Mouse (Mus musculus) liver, embryonic 12.5 days (tissue): ENCODE measurements around the gene Dnajb12. TPM values are rescaled to one million over a fixed set of nuclear protein-coding genes. Genes with fewer than 3 reads are reported as not detected.
A peak's percentile ranks its signal among the peaks of the same experiment; 100 is the strongest.
"Not testable (repeated sequence)": the region's sequence is repeated elsewhere in the genome, so short reads cannot be mapped to it uniquely, and the experiment has no call there.

ENCODE experiments used
- ATAC-seq: fragments of 200-750 bp; cut with Nextera tagmentation; 2 replicates; pipeline ENCODE4 v1.8.0; 2017; ENCODE audit warnings: moderate number of reproducible peaks, mild to moderate bottlenecking, moderate library complexity
- H3K27ac ChIP-seq: fragments of 300-500 bp; sonication (generic); 2 replicates; pipeline ENCODE4 v1.5.1; 2016; ENCODE audit warnings: mild to moderate bottlenecking
- H3K27me3 ChIP-seq: fragments of 300-500 bp; sonication (generic); replicated peaks from 2 replicates; pipeline ENCODE4 v1.6.1; 2016; ENCODE audit warnings: mild to moderate bottlenecking, moderate library complexity
- H3K36me3 ChIP-seq: fragments of 300-500 bp; sonication (generic); 2 replicates; pipeline ENCODE4 v1.6.1; 2016; ENCODE audit warnings: mild to moderate bottlenecking, moderate library complexity
- H3K4me1 ChIP-seq: fragments of 300-500 bp; sonication (generic); 2 replicates; pipeline ENCODE4 v1.6.1; 2016
- H3K4me2 ChIP-seq: fragments of 300-500 bp; sonication (generic); 2 replicates; pipeline ENCODE4 v1.6.1; 2016; ENCODE audit warnings: mild to moderate bottlenecking, moderate library complexity
- H3K4me3 ChIP-seq: fragments of 300-500 bp; sonication (generic); 2 replicates; pipeline ENCODE4 v1.5.1; 2016; ENCODE audit warnings: mild to moderate bottlenecking, moderate library complexity
- H3K9ac ChIP-seq: fragments of 300-500 bp; sonication (generic); 2 replicates; pipeline ENCODE4 v1.6.1; 2016; ENCODE audit warnings: mild to moderate bottlenecking, moderate library complexity
- H3K9me3 ChIP-seq: fragments of 300-500 bp; sonication (generic); replicated peaks from 2 replicates; pipeline ENCODE4 v1.6.1; 2016; ENCODE audit warnings: mild to moderate bottlenecking, moderate library complexity
- WGBS: fragments of 180-500 bp; shearing (Covaris S2); methylation state at CpG from one replicate; pipeline ENCODE4 v1.1.7; 2016; ENCODE audit not compliant: insufficient replicate concordance; 5-methylcytosine and 5-hydroxymethylcytosine counted together
- polyA plus RNA-seq: library from polyadenylated mRNA; unstranded; fragments of >200 nt; fragmentation: Nextera tagmentation; extraction: Ambion mirVana; gene quantifications from 2 replicates; pipeline ENCODE4 v1.2.1, GENCODE M21; 2016

The Dnajb12 gene
- polyA plus RNA-seq, 1 experiment from 2014 or later = 18.7 TPM

DNA sequence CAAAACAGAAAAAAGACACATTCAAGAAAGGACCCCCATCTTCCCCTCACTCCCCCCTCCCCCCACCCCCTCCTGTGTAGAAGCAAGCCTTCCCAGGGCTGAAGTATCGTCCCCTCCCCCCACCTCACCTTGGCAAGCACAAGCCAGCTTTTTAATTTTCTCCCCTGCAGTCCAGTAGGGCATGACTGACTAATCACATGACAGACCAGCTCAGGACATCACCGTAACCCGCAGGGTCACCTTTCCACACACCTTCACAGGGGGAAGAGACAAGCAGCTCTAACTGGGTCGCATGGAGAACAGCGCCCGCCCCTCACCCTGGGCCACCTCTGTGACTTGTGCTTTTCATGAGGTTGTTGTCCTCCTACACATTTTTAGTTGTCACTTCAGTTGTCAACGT is 30.0 kb upstream of the Dnajb12 start:
- Histone ChIP-seq H3K4me1 (no peaks in the 10 kb centered on the region; the same call in 1 of the 2 replicates), H3K36me3 (no peaks in the 10 kb centered on the region), H3K4me3 (no peak overlapping the region), H3K9ac (no peak overlapping the region), H3K4me2 (no peak overlapping the region), H3K9me3 (no peaks in the 10 kb centered on the region), H3K27me3 (no peaks in the 10 kb centered on the region), H3K27ac (no peak overlapping the region)
- ATAC-seq = no peak
- 84% methylated on average over 7 of the region's 7 CpGs for WGBS

DNA sequence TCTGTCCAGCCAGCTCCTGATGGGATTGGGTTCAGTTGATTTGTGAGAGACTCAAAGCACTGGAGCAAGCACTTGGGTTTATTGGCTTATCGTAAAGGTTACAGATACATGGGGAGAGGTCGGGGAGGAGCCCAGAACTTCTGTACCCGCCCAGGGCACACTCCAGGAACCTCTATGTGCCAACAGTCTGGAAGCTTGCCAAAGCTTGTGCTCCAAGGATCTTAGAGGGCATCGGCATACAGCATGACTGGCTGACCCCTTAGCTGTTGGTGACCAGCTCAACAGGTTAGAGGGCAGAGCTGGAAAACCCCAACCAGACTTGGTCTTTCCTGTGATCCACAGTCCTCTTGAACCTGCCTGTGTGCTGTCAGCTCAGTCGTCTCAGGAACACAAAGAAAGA is 22.2 kb upstream of the Dnajb12 start:
- no peaks in the 10 kb centered on the region for H3K36me3 ChIP-seq
- no peak overlapping the region for H3K9ac ChIP-seq
- no peaks in the 10 kb centered on the region for H3K27me3 ChIP-seq
- no peak overlapping the region for H3K27ac ChIP-seq
- no peak overlapping the region for H3K4me3 ChIP-seq
- no peak for ATAC-seq
- no peak overlapping the region for H3K4me2 ChIP-seq
- peaks cover 6% of the 10 kb centered on the region; the same call in 1 of the 2 replicates for H3K4me1 ChIP-seq
- WGBS = 70% methylated on average over 5 of the region's 5 CpGs
- no peaks in the 10 kb centered on the region for H3K9me3 ChIP-seq

DNA sequence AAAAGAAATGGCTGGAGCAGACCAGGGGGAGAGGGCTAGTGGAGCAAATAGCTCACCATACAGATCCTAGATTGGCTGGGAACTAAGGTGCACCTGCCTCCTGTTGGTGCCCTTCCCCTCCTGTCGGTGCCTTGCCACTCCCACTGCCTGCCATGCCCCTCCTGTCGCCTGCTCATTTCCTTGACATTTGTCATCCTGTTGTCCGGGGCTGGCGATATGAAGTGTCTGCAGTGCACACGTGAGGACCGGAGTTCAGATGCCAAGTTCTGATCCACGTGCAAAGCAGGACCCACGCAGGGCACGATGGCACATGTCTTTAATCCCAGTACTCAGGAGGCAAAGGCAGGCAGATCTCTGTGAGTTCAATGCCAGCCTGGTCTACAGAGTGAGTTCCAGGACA is 18.7 kb upstream of the Dnajb12 start:
- Histone ChIP-seq H3K4me2 (no peak overlapping the region), H3K4me3 (no peak overlapping the region), H3K36me3 (peaks cover 11% of the 10 kb centered on the region), H3K4me1 (peaks cover 24% of the 10 kb centered on the region), H3K9ac (no peak overlapping the region), H3K9me3 (no peaks in the 10 kb centered on the region), H3K27me3 (no peaks in the 10 kb centered on the region), H3K27ac (no peak overlapping the region)
- no peak for ATAC-seq
- WGBS = 70% methylated on average over 9 of the region's 9 CpGs

DNA sequence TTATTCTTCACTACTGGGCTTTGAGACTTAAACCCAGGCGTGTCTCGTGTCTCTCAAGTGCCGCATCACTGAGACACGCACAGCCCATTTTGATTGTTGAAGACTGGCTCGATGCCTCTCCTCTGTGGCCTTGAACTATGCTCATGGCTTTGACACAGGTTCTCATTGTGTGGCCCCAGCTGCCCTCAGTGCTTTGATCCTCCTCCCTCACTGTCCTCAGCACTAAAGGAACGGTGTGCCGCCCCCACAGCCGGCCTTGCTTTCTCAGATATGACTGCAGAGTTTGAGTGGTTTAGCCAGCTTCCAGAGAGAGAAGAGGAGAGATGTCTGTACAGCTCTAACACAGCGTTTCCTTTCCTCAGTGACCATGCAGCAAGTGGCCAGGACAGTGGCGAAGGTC is 18.2 kb upstream of the Dnajb12 start:
- 76% methylated on average over 10 of the region's 10 CpGs for WGBS
- no peak overlapping the region for H3K9ac ChIP-seq
- no peak overlapping the region for H3K27ac ChIP-seq
- H3K4me3 ChIP-seq = no peak overlapping the region
- H3K4me2 ChIP-seq = no peak overlapping the region
- H3K4me1 ChIP-seq = peaks cover 24% of the 10 kb centered on the region
- no peaks in the 10 kb centered on the region for H3K27me3 ChIP-seq
- H3K36me3 ChIP-seq = peaks cover 11% of the 10 kb centered on the region
- no peaks in the 10 kb centered on the region for H3K9me3 ChIP-seq
- ATAC-seq = no peak

DNA sequence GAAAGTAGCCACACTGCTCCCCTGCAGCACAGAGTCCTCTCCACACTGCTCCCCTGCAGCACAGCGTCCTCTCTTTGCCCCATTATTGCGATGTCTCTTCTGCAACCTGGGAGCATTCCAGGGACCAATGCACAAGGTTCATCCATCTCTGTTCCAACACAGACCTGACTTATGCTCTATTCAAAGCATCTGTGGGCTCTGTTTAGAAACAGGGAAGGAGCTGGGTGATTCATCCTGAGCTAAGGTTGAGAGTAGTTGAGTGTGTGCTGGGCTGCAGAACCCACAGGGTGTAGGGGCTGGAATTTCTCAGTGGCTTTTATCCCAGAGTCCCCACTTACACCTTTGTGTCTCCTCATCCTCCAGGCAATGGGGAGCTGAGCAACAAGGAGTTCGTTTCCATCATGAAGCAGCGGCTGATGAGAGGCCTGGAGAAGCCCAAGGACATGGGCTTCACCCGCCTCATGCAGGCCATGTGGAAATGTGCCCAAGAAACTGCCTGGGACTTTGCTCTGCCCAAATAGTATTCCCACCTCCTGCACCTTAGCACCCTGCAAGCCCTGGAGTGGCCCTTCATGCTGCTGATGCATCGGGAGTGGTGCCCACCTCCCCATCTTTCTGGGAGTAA is 16.4 kb upstream of the Dnajb12 start:
- ATAC-seq = no peak
- WGBS = 77% methylated on average over 6 of the region's 6 CpGs
- Histone ChIP-seq H3K36me3 (peaks cover 11% of the 10 kb centered on the region), H3K9ac (no peak overlapping the region), H3K4me3 (no peak overlapping the region), H3K27me3 (no peaks in the 10 kb centered on the region), H3K27ac (no peak overlapping the region), H3K4me2 (no peak overlapping the region), H3K9me3 (no peaks in the 10 kb centered on the region), H3K4me1 (peaks cover 24% of the 10 kb centered on the region)

DNA sequence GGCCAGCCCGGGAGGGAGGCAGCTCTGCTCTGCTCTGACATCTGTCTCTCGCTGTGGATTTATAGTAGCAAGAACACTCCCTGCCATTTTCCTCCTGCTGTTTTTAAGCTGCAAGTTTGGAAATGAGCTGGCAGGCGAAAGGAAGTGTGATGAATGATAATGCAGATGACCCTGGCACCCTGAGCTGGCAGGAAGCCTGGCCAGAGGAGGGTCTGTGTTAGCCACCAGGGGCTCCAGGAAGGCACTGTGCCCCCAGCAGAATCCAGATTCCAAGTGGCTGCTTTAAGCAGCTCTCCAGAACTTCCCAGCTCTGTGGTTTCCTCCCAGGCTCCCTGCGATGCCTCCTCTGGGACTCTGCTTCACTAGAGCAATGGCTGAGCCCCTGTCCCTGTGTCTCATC is 15.7 kb upstream of the Dnajb12 start:
- Histone ChIP-seq H3K4me2 (no peak overlapping the region), H3K27ac (no peak overlapping the region), H3K9ac (no peak overlapping the region), H3K9me3 (no peaks in the 10 kb centered on the region), H3K36me3 (peaks cover 11% of the 10 kb centered on the region), H3K27me3 (no peaks in the 10 kb centered on the region), H3K4me1 (peaks cover 27% of the 10 kb centered on the region), H3K4me3 (no peak overlapping the region)
- no peak for ATAC-seq
- WGBS = 59% methylated on average over 4 of the region's 4 CpGs

DNA sequence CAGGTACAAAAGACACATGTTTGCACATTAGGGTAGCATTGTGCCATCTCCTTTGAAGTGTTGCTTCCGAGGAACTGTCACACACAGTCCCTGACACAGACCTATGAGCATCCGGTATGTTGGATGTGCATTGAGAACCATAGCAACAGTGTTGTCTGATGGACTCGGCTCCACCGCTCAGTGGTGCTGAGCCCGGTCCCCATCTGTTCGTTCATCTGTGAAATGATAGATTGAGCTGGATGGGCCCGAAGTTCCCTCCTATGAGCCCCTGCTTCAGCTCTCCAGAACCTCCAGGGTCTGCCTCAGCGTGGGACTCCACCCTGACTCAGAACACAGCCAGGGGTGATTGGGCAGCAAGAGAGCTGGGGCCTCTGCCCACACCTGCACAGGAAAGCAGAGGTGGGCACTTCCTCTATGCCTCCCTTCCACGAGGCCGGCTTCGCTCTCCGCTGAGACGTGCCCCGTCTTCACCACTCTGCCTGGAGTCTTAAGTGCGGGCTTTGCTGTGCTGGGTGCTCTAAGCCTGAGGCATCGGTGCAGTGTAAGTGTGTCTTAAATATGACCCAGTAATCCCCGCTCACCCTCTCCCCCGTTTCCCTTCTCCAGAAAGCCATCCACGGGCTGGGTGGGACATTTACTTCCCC is 15.0 kb upstream of the Dnajb12 start:
- ATAC-seq = no peak
- H3K9me3 ChIP-seq = no peaks in the 10 kb centered on the region
- H3K4me2 ChIP-seq = no peak overlapping the region
- H3K4me3 ChIP-seq = no peak overlapping the region
- no peaks in the 10 kb centered on the region for H3K27me3 ChIP-seq
- H3K36me3 ChIP-seq = peaks cover 11% of the 10 kb centered on the region
- H3K4me1 ChIP-seq = peaks cover 27% of the 10 kb centered on the region
- WGBS = 84% methylated on average over 19 of the region's 19 CpGs
- H3K9ac ChIP-seq = no peak overlapping the region
- no peak overlapping the region for H3K27ac ChIP-seq

DNA sequence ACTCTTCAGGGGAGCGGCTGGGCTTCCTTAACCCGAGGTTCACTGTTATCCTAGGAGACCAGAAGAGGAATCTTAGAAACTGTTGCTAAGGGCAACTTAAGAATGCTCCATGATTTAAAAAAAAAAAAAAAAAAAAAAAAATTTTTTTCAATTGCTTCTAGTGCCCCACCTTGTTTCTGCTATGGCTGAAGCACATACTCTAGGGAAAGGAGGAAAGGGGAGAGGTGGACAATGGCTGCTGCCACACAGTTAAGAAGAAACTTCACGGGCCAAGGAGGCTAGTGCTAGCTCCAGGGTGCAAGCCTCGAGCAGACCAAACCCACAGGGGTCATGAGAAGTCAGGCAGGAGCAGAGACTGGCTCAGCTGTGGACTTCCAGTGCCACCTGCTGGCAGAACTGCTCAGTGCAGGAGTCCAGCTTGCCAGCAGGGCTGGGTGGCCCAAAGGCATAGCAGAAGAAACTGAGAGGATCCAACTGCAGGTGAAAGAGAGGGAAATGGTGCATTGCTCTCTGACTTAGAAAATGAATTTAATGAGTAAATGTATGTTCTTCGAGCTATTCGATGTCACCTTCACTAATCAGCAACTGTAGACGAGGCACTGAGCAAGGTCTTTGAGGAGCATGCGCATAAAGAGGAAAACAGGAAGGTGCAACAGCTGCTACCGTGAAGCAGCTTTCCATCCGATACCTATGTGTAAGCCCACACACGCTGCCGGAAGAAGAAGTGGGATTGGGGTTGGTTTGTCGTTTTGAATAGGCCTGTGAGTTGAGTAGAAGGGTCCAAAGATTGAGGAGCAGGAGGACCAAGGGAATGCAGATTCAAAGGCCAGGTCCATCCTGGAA is 14.3 kb upstream of the Dnajb12 start:
- 30% methylated on average over 13 of the region's 13 CpGs for WGBS
- H3K4me1 ChIP-seq = peaks cover 29% of the 10 kb centered on the region
- no peak overlapping the region for H3K4me3 ChIP-seq
- H3K9me3 ChIP-seq = no peaks in the 10 kb centered on the region
- peaks cover 11% of the 10 kb centered on the region for H3K36me3 ChIP-seq
- no peak overlapping the region for H3K27ac ChIP-seq
- ATAC-seq = peak; percentile 71
- H3K4me2 ChIP-seq = no peak overlapping the region
- no peak overlapping the region for H3K9ac ChIP-seq
- H3K27me3 ChIP-seq = no peaks in the 10 kb centered on the region

DNA sequence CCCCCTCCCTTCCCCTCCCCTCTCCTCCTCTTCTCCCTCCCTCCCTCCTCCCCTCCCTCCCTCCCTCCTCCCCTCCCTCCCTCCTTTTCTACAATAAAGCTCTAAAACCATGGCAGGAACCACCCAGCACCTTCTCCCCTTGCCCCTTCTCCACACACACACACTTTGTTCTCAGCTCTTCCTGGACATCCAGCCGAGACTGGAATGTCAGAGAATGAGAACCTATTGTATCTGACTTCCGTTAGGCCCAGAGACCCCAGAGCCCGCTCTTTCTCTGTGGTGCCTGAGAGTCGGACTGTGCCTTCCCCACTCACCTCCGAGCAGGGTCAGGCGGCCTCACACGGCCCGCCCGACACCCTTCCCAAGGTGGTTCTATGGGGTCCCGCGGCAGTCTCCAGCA is 11.1 kb upstream of the Dnajb12 start:
- Histone ChIP-seq H3K27ac (no peak overlapping the region), H3K36me3 (peaks cover 9% of the 10 kb centered on the region), H3K4me3 (no peak overlapping the region), H3K9me3 (no peaks in the 10 kb centered on the region), H3K27me3 (no peaks in the 10 kb centered on the region), H3K4me1 (peaks cover 35% of the 10 kb centered on the region), H3K9ac (no peak overlapping the region), H3K4me2 (no peak overlapping the region)
- WGBS = 54% methylated on average over 11 of the region's 11 CpGs
- ATAC-seq = no peak

DNA sequence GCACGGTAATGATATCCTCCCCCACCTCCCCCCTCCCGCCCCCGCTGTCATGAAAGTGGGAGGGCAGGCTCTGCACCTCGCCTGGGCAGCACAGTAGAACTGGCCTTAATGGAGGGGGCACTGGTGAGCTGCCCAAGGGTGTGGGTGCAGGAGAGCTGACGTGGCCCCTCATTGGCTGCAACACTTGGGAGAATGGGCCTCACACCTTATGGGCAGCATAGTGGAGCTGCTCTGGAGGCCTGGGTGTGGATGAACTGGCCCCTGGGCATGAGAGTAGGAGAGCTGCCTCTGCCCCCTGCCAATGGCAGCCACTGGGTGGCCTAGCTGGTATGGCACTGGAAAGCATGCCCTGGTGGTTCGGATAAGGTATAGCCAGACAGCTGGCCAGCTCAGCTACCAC is 9.3 kb upstream of the Dnajb12 start:
- H3K9me3 ChIP-seq = no peaks in the 10 kb centered on the region
- H3K9ac ChIP-seq = no peak overlapping the region; the same call in 1 of the 2 replicates
- H3K4me2 ChIP-seq = no peak overlapping the region
- H3K4me3 ChIP-seq = no peak overlapping the region
- H3K36me3 ChIP-seq = no peaks in the 10 kb centered on the region
- no peak overlapping the region for H3K27ac ChIP-seq
- peaks cover 42% of the 10 kb centered on the region for H3K4me1 ChIP-seq
- H3K27me3 ChIP-seq = no peaks in the 10 kb centered on the region
- 88% methylated on average over 6 of the region's 6 CpGs for WGBS
- no peak for ATAC-seq

DNA sequence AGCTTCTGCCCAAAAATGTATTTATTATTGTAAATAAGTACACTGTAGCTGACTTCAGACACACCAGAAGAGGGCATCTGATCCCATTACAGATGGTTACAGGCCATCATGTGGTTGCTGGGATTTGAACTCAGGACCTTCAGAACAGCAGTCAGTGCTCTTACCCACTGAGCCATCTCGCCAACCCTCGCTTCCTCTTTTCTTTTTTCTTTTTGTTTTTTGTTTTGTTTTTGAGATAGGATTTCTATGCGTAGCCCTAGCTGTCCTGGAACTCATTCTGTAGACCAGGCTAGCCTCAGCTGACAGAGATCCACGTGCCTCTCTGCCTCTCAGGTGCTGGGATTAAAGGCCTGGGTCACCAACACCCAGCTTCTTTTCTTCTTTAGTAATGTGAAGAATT is 6.7 kb upstream of the Dnajb12 start:
- not testable (repeated sequence) for ATAC-seq, H3K36me3 ChIP-seq, H3K27me3 ChIP-seq, H3K4me3 ChIP-seq, H3K9me3 ChIP-seq
- Histone ChIP-seq H3K9ac (peak overlapping the region; percentile 76), H3K4me2 (peak overlapping the region; percentile 76), H3K27ac (peak overlapping the region; percentile 98), H3K4me1 (peaks cover 62% of the 10 kb centered on the region)
- WGBS = 88% methylated on average over 4 of the region's 4 CpGs

DNA sequence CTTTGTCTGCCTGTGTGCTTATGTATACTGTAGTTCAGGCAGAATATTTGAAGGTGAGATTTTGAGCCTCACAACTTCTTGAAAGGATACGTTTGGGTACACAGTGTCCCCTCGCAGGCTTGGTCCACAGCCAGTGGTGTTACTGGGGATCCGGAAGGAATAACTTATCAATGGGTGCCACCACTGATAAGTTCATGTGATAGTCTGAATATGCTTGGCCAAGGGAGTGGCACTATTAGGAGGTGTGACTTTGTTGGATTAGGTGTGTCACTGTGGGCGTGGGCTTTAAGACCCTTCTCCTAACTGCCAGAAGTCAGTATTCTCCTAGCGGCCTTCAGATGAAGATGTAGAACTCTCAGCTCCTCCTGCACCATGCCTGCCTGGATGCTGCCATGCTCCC is 6.2 kb upstream of the Dnajb12 start:
- peaks cover 68% of the 10 kb centered on the region for H3K4me1 ChIP-seq
- peak overlapping the region; percentile 55 for H3K4me3 ChIP-seq
- H3K9me3 ChIP-seq = no peaks in the 10 kb centered on the region
- H3K9ac ChIP-seq = peak overlapping the region; percentile 76
- H3K27ac ChIP-seq = peak overlapping the region; percentile 98
- H3K4me2 ChIP-seq = peak overlapping the region; percentile 76
- no peaks in the 10 kb centered on the region for H3K27me3 ChIP-seq
- 27% methylated on average over 5 of the region's 5 CpGs for WGBS
- H3K36me3 ChIP-seq = no peaks in the 10 kb centered on the region
- peak; percentile 73 for ATAC-seq
